Mouse (Mus musculus) thymus, adult 2 months (tissue): ENCODE data around the gene Max.

Source experiments
- CTCF ChIP-seq: fragments of 200-500 bp; IDR thresholded peaks from 2 replicates; pipeline ENCODE4 v1.5.1; 2012; ENCODE audit warnings: mild to moderate bottlenecking, control low read depth, low read length, moderate library complexity, borderline replicate concordance; ENCODE audit not compliant: control insufficient read depth, poor library complexity, insufficient read depth; ENCODE audit errors: extremely low read depth
- POLR2A ChIP-seq: fragments of 200-500 bp; IDR thresholded peaks from 2 replicates; pipeline ENCODE4 v1.6.1; 2012; ENCODE audit warnings: mild to moderate bottlenecking, low read length, control low read depth, moderate library complexity; ENCODE audit not compliant: control insufficient read depth, poor library complexity, insufficient read depth; ENCODE audit errors: extremely low read depth

GRCm38 (mm10) chr12:76941524-76941923 lies 20.5 kb downstream of the Max start:
- TF ChIP-seq CTCF (no peak), POLR2A (no peak)
